ENCODE assay signal across 8 mouse cellular contexts in the genomic region with DNA sequence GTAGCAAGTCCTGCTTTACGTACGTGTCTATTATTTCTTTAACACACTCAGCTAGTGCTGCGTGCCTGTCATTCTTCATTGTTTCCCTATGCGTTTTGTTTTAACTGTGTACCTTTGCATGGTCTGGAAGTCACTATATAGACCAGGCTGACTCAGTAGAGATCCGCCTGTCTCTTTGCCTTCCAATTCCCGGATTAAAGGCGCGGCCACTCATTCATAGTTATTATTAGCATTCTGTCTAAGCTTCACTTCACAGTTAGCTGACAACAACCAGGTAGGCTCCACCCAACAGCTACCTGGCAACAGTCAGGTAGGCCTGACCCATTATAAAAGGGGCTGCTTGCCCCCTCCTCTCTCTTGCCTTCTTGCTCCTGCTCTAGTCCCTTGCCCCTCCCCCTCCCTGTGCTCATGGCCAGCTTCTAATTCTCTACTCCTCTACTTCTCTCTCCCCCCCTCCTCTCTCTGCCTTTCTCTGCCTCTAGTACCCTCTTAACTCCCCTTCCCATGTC. TPM values are rescaled to one million over a fixed set of nuclear protein-coding genes. Genes with fewer than 3 reads are reported as not detected.
A peak's percentile ranks its signal among the peaks of the same experiment; 100 is the strongest.
DNase-seq lines count a peak whose midpoint lies in the region; ATAC-seq and TF ChIP-seq lines count a peak whose summit lies in the region.

No protein-coding gene starts in this region.

- WGBS in heart, embryonic 11.5 days (ENCODE audit: insufficient replicate concordance), result 3% methylated on average over 8 of the region's 8 CpGs
- WGBS in limb, embryonic 13.5 days, result under 1% methylated on average over 8 of the region's 8 CpGs
- under 1% methylated on average over 8 of the region's 8 CpGs for WGBS in small intestine, adult 2 months

- DNase-seq in heart, adult 18-20 months, result no peak
- no peak for DNase-seq in adrenal gland, postnatal 10 days
- DNase-seq in embryo, embryonic 10.5 days (ENCODE audit: low spot score), result no peak

- peaks cover 15% of the 10 kb centered on the region; the same call in 1 of the 2 replicates for H3K4me1 ChIP-seq in heart, embryonic 11.5 days (ENCODE audit: control insufficient read depth, insufficient read depth, low read length)
- H3K4me1 ChIP-seq in limb, embryonic 13.5 days, result peaks cover 23% of the 10 kb centered on the region
- peaks cover 27% of the 10 kb centered on the region for H3K4me1 ChIP-seq in small intestine, adult 2 months (ENCODE audit: control insufficient read depth, insufficient read depth, insufficient read length, low read length)

- peaks cover 17% of the 10 kb centered on the region for H3K36me3 ChIP-seq in heart, embryonic 11.5 days (ENCODE audit: control insufficient read depth, insufficient read depth, low read length)
- peaks cover 40% of the 10 kb centered on the region for H3K36me3 ChIP-seq in limb, embryonic 13.5 days
- H3K36me3 ChIP-seq in small intestine, adult 2 months (ENCODE audit: control insufficient read depth, insufficient read depth, low read length), result peaks cover 30% of the 10 kb centered on the region

- no peak for TF ChIP-seq CTCF in small intestine, adult 2 months (IDR thresholded peaks at IDR 0.05; ENCODE audit: extremely low read depth, insufficient read length, insufficient replicate concordance, low read depth, low read length)

- TF ChIP-seq POLR2A in small intestine, adult 2 months (IDR thresholded peaks at IDR 0.05; ENCODE audit: low read depth, low read length), result no peak

- peak overlapping the region; percentile 73 for H3K4me3 ChIP-seq in heart, embryonic 11.5 days (ENCODE audit: low read depth, low read length)
- peak overlapping the region; percentile 90 for H3K4me3 ChIP-seq in limb, embryonic 13.5 days
- H3K4me3 ChIP-seq in small intestine, adult 2 months (ENCODE audit: low read depth, low read length), result peak overlapping the region; percentile 73; the same call in 1 of the 2 replicates

- no peak for ATAC-seq in heart, embryonic 11.5 days (replicated peaks; ENCODE audit: insufficient number of reproducible peaks, low FRiP score, low TSS enrichment)
- ATAC-seq in CD4-positive, CD25-positive, alpha-beta regulatory T cell, adult 4 months, result peak; percentile 35
- ATAC-seq in erythroblast, adult 5-6 weeks (replicated peaks; ENCODE audit: low FRiP score, poor library complexity, severe bottlenecking), result peak; percentile 24
- ATAC-seq in limb, embryonic 13.5 days (ENCODE audit: low FRiP score, low read depth), result peak; percentile 28

- H3K9ac ChIP-seq in heart, embryonic 11.5 days (ENCODE audit: low read depth, low read length), result peak overlapping the region; percentile 92
- peak overlapping the region; percentile 91 for H3K9ac ChIP-seq in limb, embryonic 13.5 days

- H3K9me3 ChIP-seq in heart, embryonic 11.5 days (replicated peaks; ENCODE audit: control insufficient read depth, low read length), result no peaks in the 10 kb centered on the region
- no peaks in the 10 kb centered on the region for H3K9me3 ChIP-seq in limb, embryonic 13.5 days

- H3K27ac ChIP-seq in heart, embryonic 11.5 days (ENCODE audit: low read depth, low read length), result peak overlapping the region; percentile 97
- H3K27ac ChIP-seq in limb, embryonic 13.5 days, result peak overlapping the region; percentile 95
- H3K27ac ChIP-seq in small intestine, adult 2 months (ENCODE audit: insufficient read depth, low read depth, low read length), result peak overlapping the region; percentile 28

- no peaks in the 10 kb centered on the region for H3K27me3 ChIP-seq in heart, embryonic 11.5 days (ENCODE audit: control insufficient read depth, insufficient read depth, low read length)
- H3K27me3 ChIP-seq in limb, embryonic 13.5 days, result no peaks in the 10 kb centered on the region
- no peaks in the 10 kb centered on the region for H3K27me3 ChIP-seq in small intestine, adult 2 months (ENCODE audit: control insufficient read depth, insufficient read depth, low read length)

- H3K4me2 ChIP-seq in heart, embryonic 11.5 days, result peak overlapping the region; percentile 72
- peak overlapping the region; percentile 90 for H3K4me2 ChIP-seq in limb, embryonic 13.5 days (replicated peaks)

RNA-seq across cellular contexts. Expression of a gene that starts 0.3 kb away (rescaled TPM):
- polyA plus RNA-seq in heart, embryonic 11.5 days (2014; fragmentation: Nextera tagmentation; extraction: Ambion mirVana), result 38.1 and 41.0 TPM in 2 replicates
- total RNA-seq in heart, adult 18-20 months (2021), result 10 to 100 TPM in 1 of 2 experiments, 1 to 10 TPM in 1; 9.2 to 10.0 TPM
- 1 to 10 TPM in 1 of 2 experiments, under 1 TPM in 1; 0.43 to 2.2 TPM for polyA plus RNA-seq in CD4-positive, CD25-positive, alpha-beta regulatory T cell, adult 4 months (2017; shearing (Covaris generic))
- 6.3 and 10.2 TPM in 2 replicates for total RNA-seq in erythroblast, adult 5-6 weeks (2015; ENCODE audit: low replicate concordance)
- 3.7 and 6.1 TPM in 2 replicates for total RNA-seq in erythroblast, adult 5-6 weeks (2017; ENCODE audit: low replicate concordance)
- polyA plus RNA-seq in limb, embryonic 13.5 days (2015; fragmentation: Nextera tagmentation; extraction: Ambion mirVana), result 42.9 and 44.0 TPM in 2 replicates
- 35.7 and 46.4 TPM in 2 replicates for polyA plus RNA-seq in small intestine, adult 2 months (2012; rRNA removed)
- 10 to 100 TPM; 15.9 to 17.2 TPM for total RNA-seq in adrenal gland, postnatal 10 days (2021)

RNA-seq across cellular contexts. Expression of a gene that starts 9.4 kb away (rescaled TPM):
- polyA plus RNA-seq in heart, embryonic 11.5 days (2014; fragmentation: Nextera tagmentation; extraction: Ambion mirVana), result 22.6 and 25.5 TPM in 2 replicates
- 10 to 100 TPM; 13.9 to 15.2 TPM for total RNA-seq in heart, adult 18-20 months (2021)
- polyA plus RNA-seq in CD4-positive, CD25-positive, alpha-beta regulatory T cell, adult 4 months (2017; shearing (Covaris generic)), result 10 to 100 TPM; 20.9 to 26.5 TPM
- total RNA-seq in erythroblast, adult 5-6 weeks (2015; ENCODE audit: low replicate concordance), result 115 and 175 TPM in 2 replicates
- total RNA-seq in erythroblast, adult 5-6 weeks (2017; ENCODE audit: low replicate concordance), result 111 and 128 TPM in 2 replicates
- polyA plus RNA-seq in limb, embryonic 13.5 days (2015; fragmentation: Nextera tagmentation; extraction: Ambion mirVana), result 33.0 and 33.7 TPM in 2 replicates
- 19.8 and 41.8 TPM in 2 replicates for polyA plus RNA-seq in small intestine, adult 2 months (2012; rRNA removed)
- total RNA-seq in adrenal gland, postnatal 10 days (2021), result 10 to 100 TPM; 19.6 to 21.8 TPM

RNA-seq across cellular contexts. Expression of a gene that starts 13.1 kb away (rescaled TPM):
- 0.23 and 0.40 TPM in 2 replicates for polyA plus RNA-seq in heart, embryonic 11.5 days (2014; fragmentation: Nextera tagmentation; extraction: Ambion mirVana)
- not detected for total RNA-seq in heart, adult 18-20 months (2021)
- polyA plus RNA-seq in CD4-positive, CD25-positive, alpha-beta regulatory T cell, adult 4 months (2017; shearing (Covaris generic)), result under 1 TPM in 1 of 2 experiments, not detected in 1; 0.17 TPM
- total RNA-seq in erythroblast, adult 5-6 weeks (2015; ENCODE audit: low replicate concordance), result 0.58 and 1.0 TPM in 2 replicates
- total RNA-seq in erythroblast, adult 5-6 weeks (2017; ENCODE audit: low replicate concordance), result 0.26 TPM in 1 of 2 replicates, not detected in the other
- polyA plus RNA-seq in limb, embryonic 13.5 days (2015; fragmentation: Nextera tagmentation; extraction: Ambion mirVana), result 0.46 and 0.65 TPM in 2 replicates
- polyA plus RNA-seq in small intestine, adult 2 months (2012; rRNA removed), result 46.7 and 1,874 TPM in 2 replicates
- total RNA-seq in adrenal gland, postnatal 10 days (2021), result under 1 TPM; 0.24 to 0.30 TPM

RNA-seq across cellular contexts. Expression of a gene that starts 22.1 kb away (rescaled TPM):
- polyA plus RNA-seq in heart, embryonic 11.5 days (2014; fragmentation: Nextera tagmentation; extraction: Ambion mirVana), result not detected in 2 replicates
- total RNA-seq in heart, adult 18-20 months (2021), result 1 to 10 TPM in 1 of 2 experiments, under 1 TPM in 1; 0.54 to 2.7 TPM
- not detected for polyA plus RNA-seq in CD4-positive, CD25-positive, alpha-beta regulatory T cell, adult 4 months (2017; shearing (Covaris generic))
- total RNA-seq in erythroblast, adult 5-6 weeks (2015; ENCODE audit: low replicate concordance), result not detected in 2 replicates
- total RNA-seq in erythroblast, adult 5-6 weeks (2017; ENCODE audit: low replicate concordance), result 2.4 TPM in 1 of 2 replicates, not detected in the other
- not detected in 2 replicates for polyA plus RNA-seq in limb, embryonic 13.5 days (2015; fragmentation: Nextera tagmentation; extraction: Ambion mirVana)
- 67.6 and 146 TPM in 2 replicates for polyA plus RNA-seq in small intestine, adult 2 months (2012; rRNA removed)
- total RNA-seq in adrenal gland, postnatal 10 days (2021), result 1 to 10 TPM in 1 of 2 experiments, under 1 TPM in 1; 0.57 to 1.6 TPM

RNA-seq across cellular contexts. Expression of a gene that starts 22.6 kb away (rescaled TPM):
- 61.8 and 73.8 TPM in 2 replicates for polyA plus RNA-seq in heart, embryonic 11.5 days (2014; fragmentation: Nextera tagmentation; extraction: Ambion mirVana)
- 10 to 100 TPM; 66.4 to 72.1 TPM for total RNA-seq in heart, adult 18-20 months (2021)
- 10 to 100 TPM; 17.1 to 31.5 TPM for polyA plus RNA-seq in CD4-positive, CD25-positive, alpha-beta regulatory T cell, adult 4 months (2017; shearing (Covaris generic))
- total RNA-seq in erythroblast, adult 5-6 weeks (2015; ENCODE audit: low replicate concordance), result 3.7 and 11.9 TPM in 2 replicates
- total RNA-seq in erythroblast, adult 5-6 weeks (2017; ENCODE audit: low replicate concordance), result 3.7 and 5.3 TPM in 2 replicates
- polyA plus RNA-seq in limb, embryonic 13.5 days (2015; fragmentation: Nextera tagmentation; extraction: Ambion mirVana), result 88.7 and 90.4 TPM in 2 replicates
- 62.7 and 98.9 TPM in 2 replicates for polyA plus RNA-seq in small intestine, adult 2 months (2012; rRNA removed)
- total RNA-seq in adrenal gland, postnatal 10 days (2021), result 10 to 100 TPM; 63.1 to 63.7 TPM

Comparison
In these comparisons a context has a peak if more than half of its experiments do, and no peak if none do; other contexts are left out.
1. H3K27ac ChIP-seq: peak in every context shown above with its lines; median percentile 97 in heart, embryonic 11.5 days; 95 in limb, embryonic 13.5 days; 28 in small intestine, adult 2 months.
2. RNA of a gene that starts 0.3 kb away (polyA plus RNA-seq): 35.7 to 46.4 TPM in small intestine, adult 2 months, 42.9 to 44.0 TPM in limb, embryonic 13.5 days and 38.1 to 41.0 TPM in heart, embryonic 11.5 days; 0.43 to 2.2 TPM in CD4-positive, CD25-positive, alpha-beta regulatory T cell, adult 4 months; every median in the first group is over 10 times any median in the second.
3. RNA of a gene that starts 13.1 kb away (polyA plus RNA-seq): 46.7 to 1,874 TPM in small intestine, adult 2 months; 0.46 to 0.65 TPM in limb, embryonic 13.5 days, 0.23 to 0.40 TPM in heart, embryonic 11.5 days and 0.17 TPM in CD4-positive, CD25-positive, alpha-beta regulatory T cell, adult 4 months; every median in the first group is over 10 times any median in the second.
4. Peak in every context shown above with its lines, with median percentiles within 50 percentile points of each other: H3K4me3 ChIP-seq.